Mouse (Mus musculus): ENCODE results near the gene Atp1a1.
A peak's percentile ranks its signal among the peaks of the same experiment; 100 is the strongest.

Atp1a1 gene

DNA sequence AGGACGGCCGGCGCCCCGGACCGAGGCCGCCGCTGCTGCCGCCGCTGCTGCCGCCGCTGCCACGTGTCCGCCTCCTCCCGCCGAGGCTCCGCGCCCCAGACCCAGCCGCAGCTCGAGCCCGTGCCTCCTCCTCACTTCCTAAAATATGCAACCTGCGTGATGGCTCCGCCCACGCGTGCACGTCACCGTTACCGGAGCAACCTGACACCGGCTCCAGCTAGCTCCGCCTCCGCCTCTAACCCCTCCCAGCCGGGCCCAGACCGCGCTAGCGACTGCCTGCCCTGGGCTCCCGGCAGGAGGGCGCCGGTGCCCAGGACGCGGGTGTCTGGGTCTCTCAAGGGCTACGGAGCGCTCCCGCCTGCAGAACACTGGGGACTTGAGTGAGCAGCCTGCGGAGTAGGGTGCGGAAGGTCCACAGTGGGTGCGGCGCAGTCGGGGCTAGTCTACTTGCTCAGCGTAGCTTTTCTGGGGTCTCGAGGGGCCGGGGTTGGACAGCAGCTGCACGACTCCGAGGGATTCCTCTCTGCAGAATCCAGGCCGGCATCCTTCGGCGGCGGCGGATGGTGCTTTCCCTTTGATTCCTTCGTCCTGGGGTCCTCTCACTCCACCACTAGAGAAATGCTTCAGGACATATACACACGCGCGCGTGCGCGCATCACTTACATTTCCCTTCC is at the start of gene Atp1a1:
TSS of gene Atp1a1 (minus strand) at position 135 of the 674 bp plus-strand sequence.
- DNase-seq = peak; percentile 98

GRCm38 (mm10) chr3:101653446-101653845 is 49.0 kb upstream of the Atp1a1 start:
- peak; percentile 51 for DNase-seq

DNA sequence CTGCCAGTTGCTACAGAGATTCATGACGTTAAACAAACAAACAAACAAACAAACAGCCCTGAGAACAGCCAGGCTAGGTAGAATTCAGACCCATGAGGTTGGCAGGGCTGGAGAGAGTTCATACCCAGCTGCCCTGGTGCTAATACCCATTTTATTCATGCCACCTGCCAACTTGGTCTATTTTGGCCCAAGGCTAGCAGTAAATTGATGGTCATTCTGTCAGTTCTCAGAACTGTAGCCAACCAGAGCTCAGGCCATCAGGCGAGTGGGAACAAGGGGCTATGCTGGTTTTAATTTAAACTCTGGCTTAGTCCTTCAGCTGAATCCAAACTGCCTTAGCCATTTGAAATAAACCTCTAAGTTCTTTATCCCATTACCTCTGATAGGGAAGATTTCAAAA is 48.5 kb upstream of the Atp1a1 start:
- peak; percentile 56 for DNase-seq

DNA sequence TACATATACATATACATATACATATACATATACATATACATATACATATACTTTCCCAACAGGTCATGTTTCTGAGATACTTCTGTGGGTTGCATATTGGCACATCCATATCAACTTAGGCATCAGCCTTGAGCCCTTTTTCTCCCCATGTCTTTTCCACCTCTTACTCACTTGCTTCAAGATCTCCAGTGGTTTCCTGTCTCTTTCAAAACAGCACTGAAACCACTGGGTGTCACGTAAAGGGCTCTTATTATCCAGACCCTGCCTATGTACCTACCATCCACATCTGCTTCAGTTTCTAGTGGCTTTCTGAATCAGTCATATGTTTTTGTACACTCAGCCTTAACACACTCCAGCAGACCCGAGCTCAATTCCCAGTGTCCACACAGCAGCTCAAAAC is 45.8 kb upstream of the Atp1a1 start:
- DNase-seq = no peak

DNA sequence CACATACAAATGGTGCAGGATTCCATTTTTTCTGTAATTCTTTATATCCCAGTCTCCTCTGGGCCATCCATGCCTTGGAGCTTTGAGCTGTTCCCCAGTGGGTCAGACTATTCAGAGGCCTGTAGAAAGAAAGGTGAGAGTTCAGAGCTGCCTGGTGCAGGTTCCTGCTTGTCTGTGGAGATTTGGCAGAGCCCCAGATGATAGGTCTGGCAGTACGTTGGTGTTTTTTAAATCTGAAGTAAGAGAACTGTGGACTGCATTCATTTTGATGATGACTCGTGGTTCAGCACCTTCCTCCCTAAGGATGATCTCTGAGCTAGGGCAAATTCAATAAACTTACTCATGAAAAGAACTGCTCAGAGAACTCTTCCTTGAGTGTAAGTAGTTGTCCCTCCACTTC is 44.8 kb upstream of the Atp1a1 start:
- no peak for DNase-seq

DNA sequence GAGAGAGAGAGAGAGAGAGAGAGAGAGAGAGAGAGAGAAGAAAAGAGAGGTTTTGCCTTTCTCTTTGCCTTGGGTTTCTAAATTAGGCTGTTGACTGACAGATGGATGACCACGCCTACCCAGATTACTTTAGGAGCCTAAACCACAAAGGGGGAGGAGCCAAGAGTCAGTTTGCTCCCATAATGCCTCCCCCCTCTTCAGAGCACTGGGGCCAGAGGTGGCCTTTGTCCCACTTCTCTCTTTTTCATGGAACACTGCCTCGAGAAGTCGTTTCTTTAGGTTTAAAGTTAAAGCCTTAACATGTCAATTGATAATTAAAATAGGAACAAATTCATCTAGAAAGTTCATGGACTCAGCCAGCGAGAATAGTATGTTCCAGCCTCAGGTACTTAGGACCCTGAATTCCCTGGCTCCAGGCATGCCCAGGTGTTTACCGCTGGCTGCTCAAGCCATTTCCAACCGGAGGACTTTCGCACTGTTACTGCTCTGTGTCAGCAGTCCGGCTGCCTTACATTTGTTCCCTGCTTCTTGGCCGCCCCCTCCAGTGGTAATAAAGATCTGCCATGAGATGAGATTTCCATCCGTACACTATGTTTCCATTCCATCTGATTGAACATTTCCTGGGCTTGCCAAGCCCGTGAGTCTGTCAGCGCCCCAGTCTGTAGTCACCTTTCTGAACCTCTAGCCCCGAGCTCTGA is 43.8 kb upstream of the Atp1a1 start:
- DNase-seq = no peak

- no peak for DNase-seq
These were observed 42.3 kb upstream of the Atp1a1 start for GRCm38 (mm10) chr3:101646806-101647205.

GRCm38 (mm10) chr3:101645569-101646106 is 41.2 kb upstream of the Atp1a1 start:
- DNase-seq = no peak

GRCm38 (mm10) chr3:101644062-101644802 is 39.7 kb upstream of the Atp1a1 start:
- no peak for DNase-seq

- DNase-seq = no peak
These were observed 38.8 kb upstream of the Atp1a1 start for GRCm38 (mm10) chr3:101643264-101643663.

DNA sequence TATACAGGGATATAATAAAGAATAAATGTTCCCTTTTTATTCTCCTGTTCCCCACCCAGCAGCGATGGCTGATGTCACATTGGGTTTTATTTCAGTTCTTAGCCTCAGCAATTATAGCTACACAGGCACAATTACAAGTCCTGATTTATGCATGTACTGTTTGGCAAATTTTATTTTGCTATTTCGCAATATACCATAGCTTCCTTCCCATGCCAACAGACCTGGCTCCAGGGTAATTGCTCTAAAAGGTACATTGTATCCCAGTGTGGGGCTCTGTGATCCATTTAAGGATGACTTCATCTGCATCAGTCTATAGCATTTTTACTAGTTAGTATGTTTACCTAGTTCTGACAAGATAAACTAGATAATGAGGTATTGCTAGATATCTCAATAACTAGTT is 33.7 kb upstream of the Atp1a1 start:
- DNase-seq = no peak

DNA sequence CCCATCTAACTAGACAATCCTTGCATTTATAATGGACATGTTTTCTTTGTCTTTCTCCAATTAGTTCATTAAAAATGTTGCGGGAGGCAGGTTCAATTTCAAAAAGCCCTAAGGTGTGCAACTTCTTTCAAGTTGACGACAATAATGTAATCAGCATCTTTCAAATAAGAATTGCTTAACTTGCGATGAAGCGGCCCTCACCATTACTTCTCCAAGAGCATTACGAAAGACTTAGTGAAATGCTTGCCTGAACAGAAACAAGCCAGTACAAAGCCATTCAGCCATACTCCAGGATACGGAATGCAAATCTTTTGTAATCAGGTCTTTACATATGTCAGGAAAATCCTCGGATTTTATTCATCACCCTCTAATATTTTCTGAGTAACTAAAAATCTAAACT is 32.0 kb upstream of the Atp1a1 start:
- DNase-seq = no peak

- DNase-seq = peak; percentile 53
These were observed 31.6 kb upstream of the Atp1a1 start for GRCm38 (mm10) chr3:101636086-101636485.

DNA sequence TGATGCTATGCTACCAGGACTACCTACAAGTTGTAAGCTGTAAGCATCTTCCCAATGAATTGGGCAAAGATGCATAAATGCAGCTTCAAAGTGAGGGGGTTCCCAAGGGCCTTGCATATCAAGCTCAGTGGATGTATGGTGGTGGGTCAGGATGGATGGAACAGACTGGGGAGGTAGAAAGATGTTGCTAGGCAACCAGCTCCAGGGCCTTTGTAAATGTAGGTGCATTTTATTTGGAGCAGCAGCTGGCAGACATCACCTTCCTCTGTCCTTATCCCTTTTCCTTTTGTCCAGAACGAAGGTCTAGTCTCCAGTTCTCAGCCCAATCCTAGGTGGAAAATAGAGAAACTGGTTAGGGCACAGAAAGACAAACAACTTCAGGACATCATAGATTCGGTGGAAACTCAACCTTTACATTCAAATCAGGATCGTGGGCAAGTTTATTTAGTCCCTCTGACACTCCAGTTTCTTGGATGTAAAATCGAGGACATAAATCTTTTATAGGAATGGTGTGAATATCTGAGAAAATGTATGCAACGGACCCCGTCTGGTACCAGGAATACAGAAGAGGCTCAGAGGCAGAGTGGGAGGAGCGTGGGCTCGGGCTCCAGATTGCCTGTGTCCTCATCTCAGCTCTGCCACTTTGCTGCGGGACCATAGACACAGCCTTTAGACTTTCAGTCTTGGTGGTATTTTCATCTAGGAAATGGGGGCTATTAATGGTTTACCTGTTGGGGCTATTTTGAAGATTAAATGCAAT is 29.8 kb upstream of the Atp1a1 start:
- no peak for DNase-seq

DNA sequence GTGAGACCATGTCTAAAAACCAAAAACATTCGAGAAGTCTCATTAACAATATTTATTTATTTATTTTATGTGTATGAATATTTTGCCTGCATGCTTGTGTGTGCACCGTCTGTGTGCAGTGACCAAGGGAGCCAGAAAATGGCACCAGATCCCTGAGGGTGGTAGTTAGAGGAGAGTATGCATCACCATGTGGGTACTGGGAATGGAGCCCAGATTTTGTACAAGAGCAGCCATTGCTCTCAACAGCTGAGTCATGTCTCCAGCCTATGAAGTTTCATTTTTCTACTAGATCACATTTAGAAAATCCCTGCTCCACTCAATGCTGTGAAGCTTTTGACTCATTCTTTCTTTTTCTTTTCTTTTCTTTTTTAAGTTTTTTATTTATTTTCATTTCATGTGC is 23.8 kb upstream of the Atp1a1 start:
- no peak for DNase-seq

DNA sequence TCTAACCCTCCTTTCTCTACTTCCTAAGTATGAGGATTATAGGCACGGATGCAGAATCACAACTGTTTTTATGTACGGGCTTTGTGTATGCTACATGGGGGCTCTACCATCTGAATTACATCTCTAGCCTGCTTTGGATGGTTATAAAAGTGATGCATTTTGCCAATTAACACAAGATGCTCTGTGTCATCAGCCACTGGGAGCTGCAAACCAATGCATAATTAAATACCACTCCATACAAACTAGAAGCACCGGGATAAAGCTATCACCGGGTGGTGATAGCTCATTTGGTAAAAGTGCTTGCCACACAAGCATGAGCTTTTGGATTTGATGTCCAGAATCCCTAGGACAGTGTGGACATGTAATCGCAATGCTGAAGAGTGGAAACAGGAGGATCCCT is 19.8 kb upstream of the Atp1a1 start:
- DNase-seq = no peak

DNA sequence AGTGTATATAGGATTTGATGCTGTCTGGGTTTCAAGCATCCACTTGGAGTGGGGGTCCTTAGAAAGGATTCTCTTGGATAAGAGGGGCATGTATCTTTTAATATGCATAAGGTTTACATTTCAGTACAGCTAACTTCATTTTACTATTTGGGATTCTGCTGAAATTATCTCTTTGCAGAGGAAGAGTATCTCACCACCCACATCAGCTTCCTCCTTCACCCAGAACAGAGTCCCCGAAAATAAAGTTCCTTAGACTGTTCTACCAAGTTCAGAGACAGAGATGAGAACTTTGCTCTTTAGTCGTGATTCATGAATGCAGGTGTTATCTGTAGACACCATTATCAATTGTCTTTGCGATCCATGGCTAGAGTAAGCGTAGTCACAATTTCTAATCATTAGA is 14.5 kb upstream of the Atp1a1 start:
- DNase-seq = no peak

DNA sequence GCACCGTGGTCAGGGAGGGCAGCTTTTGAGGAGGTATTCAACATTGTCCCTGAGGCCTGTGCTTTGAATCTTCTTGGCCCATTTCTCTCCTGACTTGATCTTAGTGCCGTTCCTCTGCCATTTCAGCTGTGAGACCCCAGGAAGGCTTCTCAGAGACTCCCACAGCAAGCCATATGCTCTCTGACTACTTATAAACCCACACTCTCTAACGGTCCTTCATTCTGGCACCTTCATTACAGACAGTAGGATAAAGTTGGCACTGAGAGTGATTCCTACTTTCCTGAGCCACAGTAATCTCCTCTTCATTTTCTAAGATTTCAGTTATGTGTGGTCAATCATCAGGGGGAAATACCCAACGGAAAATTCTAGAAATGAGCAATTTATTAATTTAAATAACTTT is 14.0 kb upstream of the Atp1a1 start:
- DNase-seq = no peak

DNA sequence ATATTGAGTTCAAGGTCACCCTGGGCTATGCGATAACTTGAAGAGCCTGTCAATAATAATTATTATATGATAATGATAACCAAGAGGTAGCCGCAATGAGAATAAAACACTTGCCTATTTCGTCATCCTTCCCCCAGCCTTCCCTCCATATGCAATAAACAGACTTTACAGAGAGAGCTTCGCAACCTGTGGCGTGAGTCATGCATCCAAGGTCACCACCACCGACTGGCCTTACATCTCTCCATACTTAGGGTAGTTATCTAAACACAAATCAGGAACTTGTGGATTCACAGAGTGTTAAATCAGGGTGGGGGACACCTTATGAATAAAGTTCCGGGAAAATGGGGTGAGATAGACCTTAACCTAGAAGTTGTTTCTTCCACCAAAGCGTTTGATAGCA is 13.0 kb upstream of the Atp1a1 start:
- no peak for DNase-seq

GRCm38 (mm10) chr3:101617007-101617406 is 12.5 kb upstream of the Atp1a1 start:
- DNase-seq = no peak

DNA sequence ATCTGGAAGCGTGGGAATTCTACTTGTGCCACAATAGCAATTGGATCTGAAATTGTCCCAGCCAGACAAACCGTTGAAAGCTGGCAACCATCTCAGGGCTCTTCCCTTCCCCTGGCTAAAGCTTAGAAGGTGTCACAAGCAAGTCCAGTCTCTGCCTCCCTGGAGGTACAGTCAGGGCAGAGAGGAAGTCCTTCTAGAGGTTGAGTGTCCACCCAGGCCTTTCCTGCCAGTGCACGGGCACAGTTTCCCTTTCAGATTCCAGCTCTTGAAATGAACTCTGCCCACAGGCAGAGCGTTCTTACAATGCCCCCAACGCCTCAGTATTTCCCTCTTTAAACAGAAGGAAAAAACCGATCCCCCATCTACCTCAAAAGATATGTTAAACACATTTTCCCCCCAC is 11.4 kb upstream of the Atp1a1 start:
- no peak for DNase-seq

DNA sequence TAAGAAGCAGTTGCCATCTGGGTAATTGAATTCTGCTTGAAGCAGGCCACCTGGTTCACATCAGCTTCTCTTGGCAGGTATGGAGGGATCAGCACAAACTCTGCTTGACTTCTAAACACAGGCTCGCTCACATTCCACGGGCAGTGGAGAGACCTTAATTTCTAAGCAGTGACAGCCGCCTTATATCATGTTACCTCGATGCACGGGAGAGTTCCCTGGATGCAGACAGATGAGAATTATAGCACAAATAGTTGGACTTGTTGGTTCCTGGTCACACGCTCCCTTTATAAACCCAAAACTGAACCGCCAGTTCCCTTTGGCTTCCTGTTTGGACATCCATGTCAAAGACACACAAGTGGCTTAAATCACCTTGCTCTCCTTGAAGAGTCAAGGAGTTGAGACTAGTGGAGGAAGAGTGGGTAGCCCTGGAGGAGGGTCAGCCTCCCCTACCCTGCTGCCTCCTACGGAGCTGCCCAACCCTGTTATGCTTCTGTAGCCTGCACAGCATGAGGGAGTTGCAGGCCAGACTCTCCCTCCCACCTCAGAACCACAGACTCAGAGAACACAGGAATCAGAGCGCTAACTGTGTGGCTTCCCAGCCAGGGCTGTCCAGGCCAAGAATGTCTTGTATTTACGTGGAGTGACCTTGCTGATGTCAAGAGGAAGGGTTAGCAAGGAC is 7.5 kb upstream of the Atp1a1 start:
- no peak for DNase-seq
